ENCODE assay signal across 50 mouse cellular contexts in the genomic region with DNA sequence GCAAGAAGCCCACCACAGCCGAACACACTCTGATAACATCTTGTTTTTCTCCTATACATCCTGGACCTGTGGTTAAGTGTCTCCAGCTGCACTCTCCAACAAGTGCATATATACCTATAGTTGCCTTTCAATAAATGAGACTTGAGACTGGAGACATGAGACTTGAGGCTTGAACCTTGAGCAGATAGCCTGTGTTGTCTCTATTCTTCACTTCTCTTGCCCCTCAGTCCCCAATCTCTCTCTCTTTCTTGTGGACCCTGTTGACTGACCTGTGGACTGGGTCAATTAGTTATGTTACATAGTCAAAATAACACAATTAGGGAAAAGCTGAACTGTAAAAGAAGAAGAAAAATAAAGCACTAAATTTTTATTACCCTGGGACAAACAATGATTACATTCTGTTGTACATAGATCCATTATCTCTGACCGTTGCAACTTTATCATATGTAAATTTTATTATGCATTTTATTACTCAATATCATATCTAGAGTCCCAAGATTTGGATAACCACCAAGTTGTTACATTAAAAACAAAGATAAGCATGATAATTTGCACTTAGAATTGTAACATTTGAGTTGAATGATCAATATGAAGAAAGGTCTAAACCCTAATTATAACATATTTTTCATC. TPM values are rescaled to one million over a fixed set of nuclear protein-coding genes. Genes with fewer than 3 reads are reported as not detected.
"Had no signal": no experiment of that assay in that cellular context is flagged by ENCODE, and none has a peak within 500 bp of the region (broad histone marks: within the 10 kb centered on the region; RNA-seq: fewer than 3 reads in every experiment).

No protein-coding gene starts in this region.

- H3K36me3 ChIP-seq: heart, embryonic 10.5 days; heart, embryonic 12.5 days; heart, embryonic 13.5 days; heart, embryonic 15.5 days; hindbrain, embryonic 10.5 days; hindbrain, embryonic 12.5 days; hindbrain, embryonic 13.5 days; hindbrain, embryonic 15.5 days; kidney, embryonic 15.5 days had no signal

- H3K4me3 ChIP-seq: heart, adult 2 months; heart, embryonic 10.5 days; heart, embryonic 12.5 days; heart, embryonic 13.5 days; heart, embryonic 15.5 days; hindbrain, embryonic 10.5 days; hindbrain, embryonic 12.5 days; hindbrain, embryonic 13.5 days; hindbrain, embryonic 15.5 days; kidney, embryonic 15.5 days; layer of hippocampus, adult 2 months; left cerebral cortex, adult 2 months had no signal

- ATAC-seq: hindbrain, embryonic 16.5 days; hindbrain, postnatal 0 days; inflammation-experienced regulatory T-cells, adult 6 months had no signal

- H3K4me2 ChIP-seq: heart, embryonic 11.5 days; heart, embryonic 12.5 days; heart, embryonic 13.5 days; heart, embryonic 15.5 days; hindbrain, embryonic 12.5 days; hindbrain, embryonic 13.5 days; hindbrain, embryonic 14.5 days; hindbrain, embryonic 15.5 days; kidney, embryonic 15.5 days had no signal

- DNase-seq: heart, adult 2 months; heart, postnatal 10 days; heart, postnatal 14 days; heart, postnatal 36 days; heart, postnatal 4 days; kidney, adult 11 months; kidney, adult 18-20 months; kidney, adult 2 months; kidney, adult 8-10 months; kidney, adult 9 months; kidney, postnatal 10 days; kidney, postnatal 14 days; kidney, postnatal 25 days; kidney, postnatal 36 days; kidney, postnatal 4 days; layer of hippocampus, adult 9-11 months; layer of hippocampus, postnatal 36 days had no signal

- H3K27me3 ChIP-seq: heart, embryonic 12.5 days; heart, embryonic 13.5 days; heart, embryonic 15.5 days; hindbrain, embryonic 12.5 days; hindbrain, embryonic 13.5 days; hindbrain, embryonic 15.5 days; kidney, embryonic 15.5 days had no signal

- H3K4me1 ChIP-seq: heart, embryonic 10.5 days; heart, embryonic 12.5 days; heart, embryonic 13.5 days; heart, embryonic 15.5 days; hindbrain, embryonic 10.5 days; hindbrain, embryonic 12.5 days; hindbrain, embryonic 13.5 days; hindbrain, embryonic 15.5 days; kidney, embryonic 15.5 days had no signal

- H3K27ac ChIP-seq: heart, adult 2 months; heart, embryonic 10.5 days; heart, embryonic 13.5 days; heart, embryonic 15.5 days; hindbrain, embryonic 10.5 days; hindbrain, embryonic 12.5 days; hindbrain, embryonic 13.5 days; hindbrain, embryonic 14.5 days; hindbrain, embryonic 15.5 days; hindbrain, postnatal 0 days; kidney, embryonic 15.5 days; kidney, postnatal 0 days; layer of hippocampus, adult 2 months; left cerebral cortex, adult 2 months had no signal

- H3K9ac ChIP-seq: heart, embryonic 12.5 days; heart, embryonic 13.5 days; heart, embryonic 15.5 days; hindbrain, embryonic 12.5 days; hindbrain, embryonic 13.5 days; hindbrain, embryonic 14.5 days; hindbrain, embryonic 15.5 days; kidney, embryonic 15.5 days had no signal

- H3K9me3 ChIP-seq: heart, embryonic 10.5 days; heart, embryonic 12.5 days; heart, embryonic 13.5 days; heart, embryonic 15.5 days; hindbrain, embryonic 10.5 days; hindbrain, embryonic 12.5 days; hindbrain, embryonic 13.5 days; hindbrain, embryonic 15.5 days; kidney, embryonic 15.5 days had no signal

RNA-seq across cellular contexts. Expression of gene Olfr713, which starts 9.1 kb away (rescaled TPM):
- total RNA-seq: heart, adult 2 months; heart, adult 8-10 months; heart, postnatal 10 days; heart, postnatal 14 days; heart, postnatal 25 days; heart, postnatal 36 days; heart, postnatal 4 days; hematopoietic stem cell, adult 5-6 weeks; hindbrain, postnatal 0 days; layer of hippocampus, adult 2 months; layer of hippocampus, adult 8-10 months; layer of hippocampus, postnatal 10 days; layer of hippocampus, postnatal 14 days; layer of hippocampus, postnatal 25 days; layer of hippocampus, postnatal 36 days; left cerebral cortex, adult 18-20 months; left cerebral cortex, adult 2 months had no signal
- polyA plus RNA-seq: heart, adult 2 months; heart, embryonic 10.5 days; heart, embryonic 11.5 days; heart, embryonic 12.5 days; heart, embryonic 13.5 days; heart, embryonic 14.5 days; heart, embryonic 15.5 days; heart, embryonic 16.5 days; heart, postnatal 0 days; hindbrain, embryonic 10.5 days; hindbrain, embryonic 11.5 days; hindbrain, embryonic 12.5 days; hindbrain, embryonic 13.5 days; hindbrain, embryonic 14.5 days; hindbrain, embryonic 15.5 days; hindbrain, embryonic 16.5 days; hindbrain, postnatal 0 days; inflammation-experienced regulatory T-cells, adult 6 months; intestine, embryonic 14.5 days; kidney, adult 2 months; kidney, embryonic 14.5 days; kidney, embryonic 15.5 days; kidney, embryonic 16.5 days; kidney, postnatal 0 days had no signal

RNA-seq across cellular contexts. Expression of gene Olfr714, which starts 30.7 kb away (rescaled TPM):
- total RNA-seq: heart, adult 2 months; heart, adult 8-10 months; heart, postnatal 10 days; heart, postnatal 14 days; heart, postnatal 25 days; heart, postnatal 36 days; heart, postnatal 4 days; hematopoietic stem cell, adult 5-6 weeks; hindbrain, postnatal 0 days; layer of hippocampus, adult 2 months; layer of hippocampus, adult 8-10 months; layer of hippocampus, postnatal 10 days; layer of hippocampus, postnatal 14 days; layer of hippocampus, postnatal 25 days; layer of hippocampus, postnatal 36 days; left cerebral cortex, adult 18-20 months; left cerebral cortex, adult 2 months had no signal
- polyA plus RNA-seq: heart, adult 2 months; heart, embryonic 10.5 days; heart, embryonic 11.5 days; heart, embryonic 12.5 days; heart, embryonic 13.5 days; heart, embryonic 14.5 days; heart, embryonic 15.5 days; heart, embryonic 16.5 days; heart, postnatal 0 days; hindbrain, embryonic 10.5 days; hindbrain, embryonic 11.5 days; hindbrain, embryonic 12.5 days; hindbrain, embryonic 13.5 days; hindbrain, embryonic 14.5 days; hindbrain, embryonic 15.5 days; hindbrain, embryonic 16.5 days; hindbrain, postnatal 0 days; inflammation-experienced regulatory T-cells, adult 6 months; intestine, embryonic 14.5 days; kidney, adult 2 months; kidney, embryonic 14.5 days; kidney, embryonic 15.5 days; kidney, embryonic 16.5 days; kidney, postnatal 0 days; large intestine, adult 2 months had no signal

RNA-seq across cellular contexts. Expression of gene Olfr2, which starts 34.2 kb away (rescaled TPM):
- total RNA-seq: heart, adult 2 months; heart, adult 8-10 months; heart, postnatal 10 days; heart, postnatal 14 days; heart, postnatal 25 days; heart, postnatal 36 days; heart, postnatal 4 days; hematopoietic stem cell, adult 5-6 weeks; hindbrain, postnatal 0 days; layer of hippocampus, adult 2 months; layer of hippocampus, adult 8-10 months; layer of hippocampus, postnatal 10 days; layer of hippocampus, postnatal 14 days; layer of hippocampus, postnatal 25 days; layer of hippocampus, postnatal 36 days; left cerebral cortex, adult 18-20 months; left cerebral cortex, adult 2 months had no signal
- polyA plus RNA-seq: heart, adult 2 months; heart, embryonic 10.5 days; heart, embryonic 11.5 days; heart, embryonic 12.5 days; heart, embryonic 13.5 days; heart, embryonic 14.5 days; heart, embryonic 15.5 days; heart, embryonic 16.5 days; heart, postnatal 0 days; hindbrain, embryonic 10.5 days; hindbrain, embryonic 11.5 days; hindbrain, embryonic 12.5 days; hindbrain, embryonic 13.5 days; hindbrain, embryonic 14.5 days; hindbrain, embryonic 15.5 days; hindbrain, embryonic 16.5 days; hindbrain, postnatal 0 days; inflammation-experienced regulatory T-cells, adult 6 months; intestine, embryonic 14.5 days; kidney, adult 2 months; kidney, embryonic 14.5 days; kidney, embryonic 15.5 days; kidney, embryonic 16.5 days; kidney, postnatal 0 days; large intestine, adult 2 months had no signal

RNA-seq across cellular contexts. Expression of gene Olfr17, which starts 53.0 kb away (rescaled TPM):
- total RNA-seq: heart, adult 2 months; heart, adult 8-10 months; heart, postnatal 10 days; heart, postnatal 14 days; heart, postnatal 25 days; heart, postnatal 36 days; heart, postnatal 4 days; hematopoietic stem cell, adult 5-6 weeks; hindbrain, postnatal 0 days; layer of hippocampus, adult 2 months; layer of hippocampus, adult 8-10 months; layer of hippocampus, postnatal 10 days; layer of hippocampus, postnatal 14 days; layer of hippocampus, postnatal 25 days; layer of hippocampus, postnatal 36 days; left cerebral cortex, adult 18-20 months; left cerebral cortex, adult 2 months had no signal
- polyA plus RNA-seq: heart, adult 2 months; heart, embryonic 10.5 days; heart, embryonic 11.5 days; heart, embryonic 12.5 days; heart, embryonic 13.5 days; heart, embryonic 14.5 days; heart, embryonic 15.5 days; heart, embryonic 16.5 days; heart, postnatal 0 days; hindbrain, embryonic 10.5 days; hindbrain, embryonic 11.5 days; hindbrain, embryonic 12.5 days; hindbrain, embryonic 13.5 days; hindbrain, embryonic 14.5 days; hindbrain, embryonic 15.5 days; hindbrain, embryonic 16.5 days; hindbrain, postnatal 0 days; inflammation-experienced regulatory T-cells, adult 6 months; intestine, embryonic 14.5 days; kidney, adult 2 months; kidney, embryonic 14.5 days; kidney, embryonic 15.5 days; kidney, embryonic 16.5 days; kidney, postnatal 0 days; large intestine, adult 2 months had no signal
